Mouse (Mus musculus) small intestine, adult 10 weeks (tissue): ENCODE data around the gene Olfr774. TPM values are rescaled to one million over a fixed set of nuclear protein-coding genes. Genes with fewer than 3 reads are reported as not detected.

Experiments
- polyA plus RNA-seq: library from polyadenylated mRNA; stranded (reverse); fragments of 350-450 nt; fragmentation: Illumina TruSeq; extraction: RNeasy Lipid Tissue Mini Kit (QIAGEN cat#74804); gene quantifications from one replicate; pipeline ENCODE4 v1.2.3, GENCODE M21; 2014; ENCODE audit warnings: low replicate concordance

Gene Olfr774
- polyA plus RNA-seq = not detected

GRCm38 (mm10) chr10:129235904-129236303 lies at the start of gene Olfr774:
Gene Olfr774 (plus strand): TSS chr10:129236204.

GRCm38 (mm10) chr10:129187319-129187718 lies 48.7 kb upstream of the Olfr774 start, which contains the start of gene Olfr773:
Gene Olfr773 (minus strand): TSS chr10:129187419.

GRCm38 (mm10) chr10:129248112-129248511 lies 12.1 kb downstream of the Olfr774 start, which contains the start of gene Olfr775:
Gene Olfr775 (plus strand): TSS chr10:129248412.

GRCm38 (mm10) chr10:129258827-129259226 lies 22.8 kb downstream of the Olfr774 start, which contains the start of gene Olfr776:
Gene Olfr776 (plus strand): TSS chr10:129259127.

GRCm38 (mm10) chr10:129271081-129271535 lies 35.1 kb downstream of the Olfr774 start, which contains the start of gene Olfr777:
Gene Olfr777 (minus strand): TSS chr10:129271485.

Other genes starting within 250 kb of the Olfr774 start
- not detected for gene Olfr9, start 246.8 kb upstream of the Olfr774 start, polyA plus RNA-seq
- gene Olfr763, start 225.4 kb upstream of the Olfr774 start, polyA plus RNA-seq = not detected
- not detected for gene Olfr764-ps1, start 196.3 kb upstream of the Olfr774 start, polyA plus RNA-seq
- not detected for gene Olfr765, start 186.2 kb upstream of the Olfr774 start, polyA plus RNA-seq
- gene Olfr766-ps1, start 167.2 kb upstream of the Olfr774 start, polyA plus RNA-seq = not detected
- gene Olfr767, start 153.3 kb upstream of the Olfr774 start, polyA plus RNA-seq = not detected
- not detected for gene Olfr768, start 136.8 kb upstream of the Olfr774 start, polyA plus RNA-seq
- gene Olfr769, start 118.3 kb upstream of the Olfr774 start, polyA plus RNA-seq = not detected
- gene Olfr770, start 97.2 kb upstream of the Olfr774 start, polyA plus RNA-seq = not detected
- gene Olfr771, start 71.5 kb upstream of the Olfr774 start, polyA plus RNA-seq = not detected
- gene Olfr772, start 58.3 kb upstream of the Olfr774 start, polyA plus RNA-seq = not detected
- not detected for gene Olfr773, start 48.8 kb upstream of the Olfr774 start, polyA plus RNA-seq
- not detected for gene Olfr775, start 12.2 kb downstream of the Olfr774 start, polyA plus RNA-seq
- not detected for gene Olfr776, start 22.9 kb downstream of the Olfr774 start, polyA plus RNA-seq
- gene Olfr777, start 35.3 kb downstream of the Olfr774 start, polyA plus RNA-seq = not detected
- not detected for gene Olfr780, start 81.9 kb downstream of the Olfr774 start, polyA plus RNA-seq
- gene Olfr781, start 92.7 kb downstream of the Olfr774 start, polyA plus RNA-seq = not detected
- not detected for gene Olfr782, start 112.6 kb downstream of the Olfr774 start, polyA plus RNA-seq
- not detected for gene Olfr784, start 147.9 kb downstream of the Olfr774 start, polyA plus RNA-seq
- gene Olfr785, start 169.2 kb downstream of the Olfr774 start, polyA plus RNA-seq = not detected
- not detected for gene Olfr786, start 191.1 kb downstream of the Olfr774 start, polyA plus RNA-seq
- not detected for gene Olfr787, start 225.7 kb downstream of the Olfr774 start, polyA plus RNA-seq
- not detected for gene Olfr788, start 234.8 kb downstream of the Olfr774 start, polyA plus RNA-seq
- not detected for gene Olfr789, start 248.5 kb downstream of the Olfr774 start, polyA plus RNA-seq